Mouse (Mus musculus) liver, postnatal 0 days (tissue): ENCODE measurements at regions not wholly inside any gene's neighbourhood (a gene's known extent, or its start where the extent isn't known, plus 50 kb on each side); places are given as distances from the start of the nearest gene placed in this dataset.
"Not testable (repeated sequence)": the region's sequence is repeated elsewhere in the genome, so short reads cannot be mapped to it uniquely, and the experiment has no call there.

Experiments
- ATAC-seq: fragments of 200-750 bp; cut with Nextera tagmentation; 2 replicates; pipeline ENCODE4 v1.8.0; 2017; ENCODE audit warnings: mild to moderate bottlenecking, moderate library complexity
- DNase-seq: peaks from one replicate; pipeline ENCODE4 v3.0.0-alpha.2; 2016
- H3K27ac ChIP-seq: fragments of 300-500 bp; sonication (generic); 2 replicates; pipeline ENCODE4 v1.5.1; 2014; ENCODE audit warnings: antibody characterized with exemption, moderate library complexity, mild to moderate bottlenecking, low read depth
- H3K27me3 ChIP-seq: fragments of 300-500 bp; sonication (generic); 2 replicates; pipeline ENCODE4 v1.6.1; 2014; ENCODE audit warnings: low read length, control low read depth, mixed read lengths; ENCODE audit not compliant: insufficient read depth
- H3K36me3 ChIP-seq: fragments of 300-500 bp; sonication (generic); replicated peaks from 2 replicates; pipeline ENCODE4 v1.6.1; 2014; ENCODE audit warnings: mild to moderate bottlenecking, control low read depth, low read length, moderate library complexity, mixed read lengths; ENCODE audit not compliant: insufficient read depth
- H3K4me1 ChIP-seq: fragments of 300-500 bp; sonication (generic); 2 replicates; pipeline ENCODE4 v1.6.1; 2014; ENCODE audit warnings: antibody characterized with exemption, mild to moderate bottlenecking, control low read depth; ENCODE audit not compliant: insufficient read depth
- H3K4me2 ChIP-seq: fragments of 300-500 bp; sonication (generic); 2 replicates; pipeline ENCODE4 v1.6.1; 2014; ENCODE audit warnings: low read depth, mild to moderate bottlenecking, low read length, moderate library complexity, mixed read lengths
- H3K4me3 ChIP-seq: fragments of 300-500 bp; sonication (generic); 2 replicates; pipeline ENCODE4 v1.5.1; 2014; ENCODE audit warnings: low read depth, low read length
- H3K9ac ChIP-seq: fragments of 300-500 bp; sonication (generic); replicated peaks from 2 replicates; pipeline ENCODE4 v1.6.1; 2014; ENCODE audit warnings: mild to moderate bottlenecking, moderate library complexity
- H3K9me3 ChIP-seq: fragments of 300-500 bp; sonication (generic); 2 replicates; pipeline ENCODE4 v1.6.1; 2016; ENCODE audit warnings: mild to moderate bottlenecking, control low read depth, low read length, mixed read lengths
- CTCF ChIP-seq: sonication (generic); IDR thresholded peaks from 2 replicates; pipeline ENCODE4 v1.5.1; 2016; ENCODE audit warnings: antibody characterized with exemption, low read depth
- EP300 ChIP-seq: IDR thresholded peaks from 2 replicates; pipeline ENCODE4 v1.6.1; 2016; ENCODE audit warnings: antibody characterized with exemption, low read depth, mild to moderate bottlenecking
- WGBS: fragments of 180-500 bp; shearing (Covaris S2); extraction: QIAGEN DNeasy Blood & Tissue Kit; methylation state at CpG from one replicate; pipeline ENCODE4 v1.1.7; 2014; ENCODE audit not compliant: insufficient replicate concordance; 5-methylcytosine and 5-hydroxymethylcytosine counted together

- no peak for ATAC-seq
These were observed 56.7 kb upstream of the Slc44a3 start for GRCm38 (mm10) chr3:121588737-121589493.

GRCm38 (mm10) chr3:121585306-121585705, 53.1 kb upstream of the Slc44a3 start:
- Histone ChIP-seq H3K27me3 (no peaks in the 10 kb centered on the region), H3K4me2 (no peak overlapping the region), H3K4me1 (no peaks in the 10 kb centered on the region), H3K9me3 (no peaks in the 10 kb centered on the region), H3K9ac (no peak overlapping the region), H3K36me3 (no peaks in the 10 kb centered on the region), H3K4me3 (no peak overlapping the region), H3K27ac (no peak overlapping the region)
- ATAC-seq, result no peak
- TF ChIP-seq CTCF (no peak), EP300 (no peak)
- WGBS, result 84% methylated on average over 5 of the region's 5 CpGs
- no peak for DNase-seq

More at GRCm38 (mm10) chr3:121588737-121589493, 56.7 kb upstream of the Slc44a3 start:
- no peak for DNase-seq
- H3K4me2 ChIP-seq, result no peak overlapping the region
- no peak for TF ChIP-seq EP300
- no peak for TF ChIP-seq CTCF
- no peaks in the 10 kb centered on the region for H3K4me1 ChIP-seq
- no peaks in the 10 kb centered on the region for H3K36me3 ChIP-seq
- H3K27ac ChIP-seq, result no peak overlapping the region
- no peak overlapping the region for H3K4me3 ChIP-seq
- no peaks in the 10 kb centered on the region for H3K27me3 ChIP-seq
- H3K9ac ChIP-seq, result no peak overlapping the region
- H3K9me3 ChIP-seq, result no peaks in the 10 kb centered on the region
- 66% methylated on average over 14 of the region's 14 CpGs for WGBS

GRCm38 (mm10) chr3:121584736-121585151, 52.5 kb upstream of the Slc44a3 start:
- ATAC-seq (no peak), DNase-seq (no peak)
- H3K9me3 ChIP-seq, result no peaks in the 10 kb centered on the region
- H3K9ac ChIP-seq, result no peak overlapping the region
- no peak overlapping the region for H3K4me2 ChIP-seq
- no peaks in the 10 kb centered on the region for H3K4me1 ChIP-seq
- no peak overlapping the region for H3K27ac ChIP-seq
- WGBS, result 79% methylated on average over 5 of the region's 5 CpGs
- H3K36me3 ChIP-seq, result no peaks in the 10 kb centered on the region
- TF ChIP-seq EP300 (no peak), CTCF (no peak)
- no peak overlapping the region for H3K4me3 ChIP-seq
- no peaks in the 10 kb centered on the region for H3K27me3 ChIP-seq

GRCm38 (mm10) chr3:121584317-121584716, 52.1 kb upstream of the Slc44a3 start:
- H3K36me3 ChIP-seq, result no peaks in the 10 kb centered on the region
- no peak overlapping the region for H3K4me2 ChIP-seq
- H3K27ac ChIP-seq, result no peak overlapping the region
- H3K9me3 ChIP-seq, result no peaks in the 10 kb centered on the region
- H3K4me1 ChIP-seq, result no peaks in the 10 kb centered on the region; the same call in 1 of the 2 replicates
- no peak overlapping the region for H3K9ac ChIP-seq
- H3K27me3 ChIP-seq, result no peaks in the 10 kb centered on the region
- ATAC-seq, result no peak
- no peak overlapping the region for H3K4me3 ChIP-seq
- TF ChIP-seq CTCF (no peak), EP300 (no peak)
- no peak for DNase-seq

GRCm38 (mm10) chr3:121582711-121583110, 50.5 kb upstream of the Slc44a3 start:
- H3K27me3 ChIP-seq, H3K4me2 ChIP-seq, H3K27ac ChIP-seq, ATAC-seq, H3K36me3 ChIP-seq, H3K4me1 ChIP-seq, H3K9me3 ChIP-seq, DNase-seq, H3K4me3 ChIP-seq, H3K9ac ChIP-seq: not testable (repeated sequence)
- WGBS, result 71% methylated on average over 4 of the region's 4 CpGs
